Comparison of ENCODE assay signal across 19 mouse cellular contexts in the genomic region with DNA sequence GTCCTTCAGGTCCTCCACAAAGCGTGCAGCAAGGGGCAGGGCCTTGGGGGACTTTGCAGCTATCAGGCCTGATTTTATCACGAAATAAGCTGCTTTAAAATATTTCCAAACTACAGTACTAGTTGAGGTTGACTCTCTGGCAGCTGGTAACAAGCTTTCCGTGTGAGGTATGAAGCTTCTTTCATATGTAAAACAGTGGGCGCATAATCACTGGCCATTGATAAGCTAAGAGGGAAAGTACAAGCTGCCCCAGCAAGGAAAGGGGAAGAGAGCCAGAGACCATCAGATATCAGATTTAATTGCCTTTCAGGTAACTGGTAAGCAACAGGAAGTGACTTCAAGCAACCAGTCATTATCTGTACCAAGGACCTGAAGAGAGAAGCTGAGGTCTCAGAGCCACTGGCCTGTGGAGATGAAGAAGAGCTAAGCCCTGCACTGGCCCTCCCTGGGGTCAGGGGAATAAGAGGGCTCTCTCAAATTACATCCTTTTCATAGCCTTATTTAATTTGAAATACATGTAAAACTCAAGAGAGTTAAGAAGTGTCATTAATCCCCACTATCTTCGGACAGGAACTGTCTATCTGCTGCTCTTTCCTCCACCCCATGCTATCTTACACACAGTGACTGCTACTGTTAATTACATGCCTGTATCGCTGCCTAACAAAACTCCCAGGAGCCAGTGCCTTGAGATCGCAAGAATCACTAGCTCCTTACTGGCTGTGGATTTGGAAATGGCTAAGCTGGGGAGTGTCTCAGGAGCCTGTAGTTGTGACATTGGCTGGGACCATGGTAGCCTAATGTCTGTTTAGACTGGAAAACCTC. TPM values are rescaled to one million over a fixed set of nuclear protein-coding genes. Genes with fewer than 3 reads are reported as not detected.
DNase-seq lines count a peak whose midpoint lies in the region; ATAC-seq and TF ChIP-seq lines count a peak whose summit lies in the region.
"Had no signal": no experiment of that assay in that cellular context is flagged by ENCODE, and none has a peak within 500 bp of the region (broad histone marks: within the 10 kb centered on the region; RNA-seq: fewer than 3 reads in every experiment).

No protein-coding gene starts in this region.

- H3K27me3 ChIP-seq in liver, postnatal 0 days (ENCODE audit: insufficient read depth, low read length): no peaks in the 10 kb centered on the region
- H3K27me3 ChIP-seq in liver, embryonic 12.5 days (replicated peaks): no peaks in the 10 kb centered on the region
- H3K27me3 ChIP-seq in small intestine, adult 2 months (ENCODE audit: control insufficient read depth, insufficient read depth, low read length): no peaks in the 10 kb centered on the region
- H3K27me3 ChIP-seq in lung, postnatal 0 days (replicated peaks; ENCODE audit: insufficient read depth, low read length): no peaks in the 10 kb centered on the region
- H3K27me3 ChIP-seq: embryonic facial prominence, embryonic 13.5 days had no signal

- 52% methylated on average over 7 of the region's 7 CpGs for whole genome bisulfite sequencing in liver, postnatal 0 days (ENCODE audit: insufficient replicate concordance)
- WGBS in liver, embryonic 12.5 days (ENCODE audit: insufficient replicate concordance): 47% methylated on average over 7 of the region's 7 CpGs
- WGBS in small intestine, adult 2 months: 50% methylated on average over 7 of the region's 7 CpGs
- 75% methylated on average over 7 of the region's 7 CpGs for WGBS in lung, postnatal 0 days

- no peak for ATAC-seq in liver, postnatal 0 days
- ATAC-seq in liver, embryonic 12.5 days: peak; percentile 31; the same call in 1 of the 2 replicates
- no peak for ATAC-seq in lung, postnatal 0 days

- no peak overlapping the region for H3K27ac ChIP-seq in liver, postnatal 0 days (ENCODE audit: low read depth)
- H3K27ac ChIP-seq in liver, embryonic 12.5 days: peak overlapping the region; percentile 43; the same call in 1 of the 2 replicates
- H3K27ac ChIP-seq in small intestine, adult 2 months (ENCODE audit: insufficient read depth, low read depth, low read length): peak overlapping the region; percentile 20; the same call in 1 of the 2 replicates
- H3K27ac ChIP-seq in lung, postnatal 0 days (ENCODE audit: low read length): no peak overlapping the region
- H3K27ac ChIP-seq: embryonic facial prominence, embryonic 13.5 days; macrophage had no signal

- H3K9me3 ChIP-seq in liver, postnatal 0 days (ENCODE audit: low read length): no peaks in the 10 kb centered on the region
- no peaks in the 10 kb centered on the region for H3K9me3 ChIP-seq in liver, embryonic 12.5 days (replicated peaks)
- H3K9me3 ChIP-seq in lung, postnatal 0 days (ENCODE audit: low read length): no peaks in the 10 kb centered on the region
- H3K9me3 ChIP-seq: embryonic facial prominence, embryonic 13.5 days had no signal

- H3K4me1 ChIP-seq in liver, postnatal 0 days (ENCODE audit: insufficient read depth): peaks cover 32% of the 10 kb centered on the region
- H3K4me1 ChIP-seq in liver, embryonic 12.5 days: peaks cover 61% of the 10 kb centered on the region
- H3K4me1 ChIP-seq in small intestine, adult 2 months (ENCODE audit: control insufficient read depth, insufficient read depth, insufficient read length, low read length): peaks cover 44% of the 10 kb centered on the region; the same call in 1 of the 2 replicates
- H3K4me1 ChIP-seq in lung, postnatal 0 days (ENCODE audit: insufficient read depth, low read depth, low read length): peaks cover 4% of the 10 kb centered on the region; the same call in 1 of the 2 replicates

- TF ChIP-seq CTCF in liver, postnatal 0 days (IDR thresholded peaks at IDR 0.05; ENCODE audit: low read depth): no peak
- TF ChIP-seq CTCF in brain, embryonic 14.5 days (IDR thresholded peaks at IDR 0.05; ENCODE audit: borderline replicate concordance, extremely low read depth, insufficient read depth, insufficient read length): no peak
- TF ChIP-seq CTCF in small intestine, adult 2 months (IDR thresholded peaks at IDR 0.05; ENCODE audit: extremely low read depth, insufficient read length, insufficient replicate concordance, low read depth, low read length): no peak
- TF ChIP-seq CTCF in lung, postnatal 0 days (IDR thresholded peaks at IDR 0.05): no peak

- no peak overlapping the region for H3K9ac ChIP-seq in liver, postnatal 0 days (replicated peaks)
- H3K9ac ChIP-seq in liver, embryonic 12.5 days: no peak overlapping the region
- H3K9ac ChIP-seq in lung, postnatal 0 days (replicated peaks; ENCODE audit: low read depth): no peak overlapping the region
- H3K9ac ChIP-seq: embryonic facial prominence, embryonic 13.5 days had no signal

- no peak for TF ChIP-seq POLR2A in brain, embryonic 14.5 days (IDR thresholded peaks at IDR 0.05; ENCODE audit: borderline replicate concordance, extremely low read depth, insufficient read depth, insufficient read length, poor library complexity, severe bottlenecking)
- TF ChIP-seq POLR2A in small intestine, adult 2 months (IDR thresholded peaks at IDR 0.05; ENCODE audit: low read depth, low read length): no peak

- no peaks in the 10 kb centered on the region for H3K36me3 ChIP-seq in liver, postnatal 0 days (replicated peaks; ENCODE audit: insufficient read depth, low read length)
- H3K36me3 ChIP-seq in liver, embryonic 12.5 days: no peaks in the 10 kb centered on the region
- H3K36me3 ChIP-seq in small intestine, adult 2 months (ENCODE audit: control insufficient read depth, insufficient read depth, low read length): no peaks in the 10 kb centered on the region
- no peaks in the 10 kb centered on the region for H3K36me3 ChIP-seq in lung, postnatal 0 days (ENCODE audit: insufficient read depth, low read length)
- H3K36me3 ChIP-seq: embryonic facial prominence, embryonic 13.5 days had no signal

- H3K4me2 ChIP-seq in liver, postnatal 0 days (ENCODE audit: low read depth, low read length): no peak overlapping the region
- H3K4me2 ChIP-seq in liver, embryonic 12.5 days: peak overlapping the region; percentile 15; the same call in 1 of the 2 replicates
- no peak overlapping the region for H3K4me2 ChIP-seq in lung, postnatal 0 days (replicated peaks; ENCODE audit: low read depth, low read length)
- H3K4me2 ChIP-seq: embryonic facial prominence, embryonic 13.5 days had no signal

- no peak for TF ChIP-seq EP300 in liver, postnatal 0 days (IDR thresholded peaks at IDR 0.05; ENCODE audit: low read depth)
- TF ChIP-seq EP300 in lung, postnatal 0 days (IDR thresholded peaks at IDR 0.05): no peak

- DNase-seq in liver: peak; percentile 40
- DNase-seq in liver, postnatal 0 days: no peak
- DNase-seq in brain, embryonic 14.5 days (ENCODE audit: low read depth): peak; percentile 66
- DNase-seq in right cerebral cortex, postnatal 14 days: no peak
- DNase-seq in lung, postnatal 0 days (ENCODE audit: low spot score): no peak
- DNase-seq in adipocyte (ENCODE audit: low spot score): no peak
- DNase-seq: gastrocnemius, postnatal 10 days; heart, postnatal 10 days; kidney, adult 2 months; left cerebral cortex, postnatal 4 days; lung, adult 2 months; right cerebral cortex, adult 18-20 months had no signal

- no peak overlapping the region for H3K4me3 ChIP-seq in liver, postnatal 0 days (ENCODE audit: low read depth, low read length)
- no peak overlapping the region for H3K4me3 ChIP-seq in liver, embryonic 12.5 days
- H3K4me3 ChIP-seq in small intestine, adult 2 months (ENCODE audit: low read depth, low read length): no peak overlapping the region
- H3K4me3 ChIP-seq in lung, postnatal 0 days (ENCODE audit: low read depth, low read length): no peak overlapping the region
- H3K4me3 ChIP-seq: embryonic facial prominence, embryonic 13.5 days had no signal

RNA-seq across cellular contexts. Expression of gene Klf13, which starts 13.6 kb away (rescaled TPM):
- 25.5 and 25.7 TPM in 2 replicates for polyA plus RNA-seq in liver, postnatal 0 days (2015; fragmentation: Nextera tagmentation; extraction: Ambion mirVana)
- polyA plus RNA-seq in brain, embryonic 14.5 days (2012; rRNA removed): 12.4 and 19.8 TPM in 2 replicates
- polyA plus RNA-seq in liver, embryonic 12.5 days (2016; fragmentation: Nextera tagmentation; extraction: Ambion mirVana): 17.7 and 20.8 TPM in 2 replicates
- polyA plus RNA-seq in small intestine, adult 2 months (2012; rRNA removed): 22.2 and 55.1 TPM in 2 replicates
- polyA plus RNA-seq in lung, postnatal 0 days (2015; fragmentation: Nextera tagmentation; extraction: Ambion mirVana): 78.2 and 89.0 TPM in 2 replicates

RNA-seq across cellular contexts. Expression of gene E030018B13Rik, which starts 35.6 kb away (rescaled TPM):
- 0.14 TPM in 1 of 2 replicates, not detected in the other for polyA plus RNA-seq in liver, postnatal 0 days (2015; fragmentation: Nextera tagmentation; extraction: Ambion mirVana)
- polyA plus RNA-seq in brain, embryonic 14.5 days (2012; rRNA removed): not detected in 2 replicates
- not detected in 2 replicates for polyA plus RNA-seq in liver, embryonic 12.5 days (2016; fragmentation: Nextera tagmentation; extraction: Ambion mirVana)
- not detected in 2 replicates for polyA plus RNA-seq in small intestine, adult 2 months (2012; rRNA removed)
- 0.18 and 0.27 TPM in 2 replicates for polyA plus RNA-seq in lung, postnatal 0 days (2015; fragmentation: Nextera tagmentation; extraction: Ambion mirVana)
- polyA plus RNA-seq: embryonic facial prominence, embryonic 13.5 days; hindbrain, embryonic 16.5 days; kidney, adult 2 months; large intestine, adult 2 months; lung, adult 2 months; macrophage; testis, adult 2 months had no signal

Comparison
In these comparisons a context has a peak if more than half of its experiments do, and no peak if none do; other contexts are left out.
1. DNase-seq: peak in liver (single experiment) and brain, embryonic 14.5 days (single experiment); none in liver, postnatal 0 days (single experiment), right cerebral cortex, postnatal 14 days (single experiment), lung, postnatal 0 days (single experiment) and adipocyte (single experiment).
2. H3K27ac ChIP-seq: peak in liver, embryonic 12.5 days (single experiment) and small intestine, adult 2 months (single experiment); none in liver, postnatal 0 days (single experiment) and lung, postnatal 0 days (single experiment).